Mouse (Mus musculus) midbrain, embryonic 14.5 days (tissue): ENCODE results near the gene Gm43951. TPM values are rescaled to one million over a fixed set of nuclear protein-coding genes. Genes with fewer than 3 reads are reported as not detected.

Experiments used
- ATAC-seq: fragments of 200-750 bp; cut with Nextera tagmentation; 2 replicates; pipeline ENCODE4 v1.8.0; 2017; ENCODE audit warnings: moderate number of reproducible peaks, moderate library complexity; ENCODE audit not compliant: low FRiP score, low TSS enrichment
- DNase-seq: peaks from one replicate; pipeline ENCODE4 v3.0.0-alpha.2; 2015
- H3K27ac ChIP-seq: fragments of 300-500 bp; sonication (generic); replicated peaks from 2 replicates; pipeline ENCODE4 v1.5.1; 2014; ENCODE audit warnings: mild to moderate bottlenecking, low read depth, low read length, moderate library complexity
- H3K27me3 ChIP-seq: fragments of 300-500 bp; sonication (generic); 2 replicates; pipeline ENCODE4 v1.6.1; 2014; ENCODE audit warnings: low read length, control low read depth, mixed read lengths; ENCODE audit not compliant: control insufficient read depth, insufficient read depth
- H3K36me3 ChIP-seq: fragments of 300-500 bp; sonication (generic); 2 replicates; pipeline ENCODE4 v1.6.1; 2014; ENCODE audit warnings: low read length, control low read depth; ENCODE audit not compliant: control insufficient read depth, insufficient read depth
- H3K4me1 ChIP-seq: fragments of 300-500 bp; sonication (generic); 2 replicates; pipeline ENCODE4 v1.6.1; 2014; ENCODE audit warnings: mild to moderate bottlenecking, antibody characterized with exemption, low read length, control low read depth; ENCODE audit not compliant: control insufficient read depth, insufficient read depth
- H3K4me2 ChIP-seq: fragments of 300-500 bp; sonication (generic); 2 replicates; pipeline ENCODE4 v1.6.1; 2014; ENCODE audit warnings: mild to moderate bottlenecking, low read length, moderate library complexity
- H3K4me3 ChIP-seq: fragments of 300-500 bp; sonication (generic); replicated peaks from 2 replicates; pipeline ENCODE4 v1.5.1; 2014; ENCODE audit warnings: low read depth, low read length
- H3K9ac ChIP-seq: fragments of 300-500 bp; sonication (generic); replicated peaks from 2 replicates; pipeline ENCODE4 v1.6.1; 2014; ENCODE audit warnings: mild to moderate bottlenecking, low read length, moderate library complexity
- H3K9me3 ChIP-seq: fragments of 300-500 bp; sonication (generic); 2 replicates; pipeline ENCODE4 v1.6.1; 2016; ENCODE audit warnings: low read length, control low read depth, mixed read lengths; ENCODE audit not compliant: control insufficient read depth
- WGBS: fragments of 180-500 bp; shearing (Covaris S2); extraction: QIAGEN DNeasy Blood & Tissue Kit; methylation state at CpG from one replicate; pipeline ENCODE4 v1.1.7; 2014; 5-methylcytosine and 5-hydroxymethylcytosine counted together
- polyA plus RNA-seq: library from polyadenylated mRNA; unstranded; fragments of >200 nt; fragmentation: Nextera tagmentation; extraction: Ambion mirVana; gene quantifications from 2 replicates; pipeline ENCODE4 v1.2.1, GENCODE M21; 2014

The Gm43951 gene
- polyA plus RNA-seq, 1 experiment from 2014 or later = 0.12 TPM

DNA sequence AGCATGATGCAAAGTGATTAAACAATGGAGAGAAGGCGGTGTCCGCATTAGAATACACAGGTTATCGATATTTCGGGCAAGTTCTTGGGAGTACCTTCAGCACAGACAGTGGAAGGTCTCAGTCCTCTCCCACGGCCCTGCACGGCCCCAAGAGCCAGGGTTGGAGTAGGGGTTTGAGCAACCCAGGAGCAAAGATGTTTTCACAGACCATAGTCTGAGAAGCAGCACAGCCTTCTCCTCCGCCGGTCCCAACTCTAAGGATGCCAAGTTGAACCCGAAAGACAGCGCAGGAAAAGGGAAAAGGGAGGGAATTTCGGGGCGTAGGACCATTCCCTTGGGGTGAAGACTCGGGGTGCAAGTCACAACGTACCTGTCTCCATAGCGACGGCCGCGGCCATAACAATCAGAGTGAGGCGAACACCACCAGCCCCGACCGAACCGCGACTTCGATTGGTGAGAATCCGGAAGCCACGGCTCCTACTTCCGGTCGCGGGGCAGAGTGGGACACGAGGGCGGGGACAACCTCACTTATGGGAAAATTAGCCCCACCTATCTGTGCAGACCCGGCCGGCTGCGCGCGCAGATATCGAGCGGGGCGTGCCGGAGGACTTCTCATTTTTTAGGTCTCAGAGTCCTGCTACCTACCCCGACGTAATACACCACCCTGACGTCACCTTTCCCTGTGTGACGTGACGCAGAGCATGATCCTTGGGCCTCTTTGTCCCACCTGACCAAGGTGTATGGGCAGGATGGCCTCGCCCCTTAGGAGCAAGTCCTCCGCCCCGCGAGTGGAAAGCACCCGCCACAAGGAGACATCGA lies 8.2 kb upstream of the Gm43951 start:
- Histone ChIP-seq H3K9me3 (no peaks in the 10 kb centered on the region), H3K27me3 (no peaks in the 10 kb centered on the region), H3K9ac (peak overlapping the region; percentile 69), H3K4me1 (peaks cover 22% of the 10 kb centered on the region), H3K36me3 (peaks cover 28% of the 10 kb centered on the region), H3K27ac (peak overlapping the region; percentile 84), H3K4me3 (peak overlapping the region; percentile 84), H3K4me2 (peak overlapping the region; percentile 72)
- under 1% methylated on average over 51 of the region's 51 CpGs for WGBS
- DNase-seq (peak; percentile 99), ATAC-seq (peak; percentile 95)

GRCm38 (mm10) chr11:72207834-72208377 lies 1.3 kb upstream of the Gm43951 start:
- DNase-seq (no peak), ATAC-seq (no peak)
- Histone ChIP-seq H3K4me2 (peak overlapping the region; percentile 88), H3K9me3 (no peaks in the 10 kb centered on the region), H3K36me3 (peaks cover 30% of the 10 kb centered on the region), H3K4me1 (peaks cover 24% of the 10 kb centered on the region), H3K4me3 (peak overlapping the region; percentile 81), H3K27ac (peak overlapping the region; percentile 83), H3K9ac (peak overlapping the region; percentile 86), H3K27me3 (no peaks in the 10 kb centered on the region)
- WGBS = 24% methylated on average over 17 of the region's 17 CpGs

DNA sequence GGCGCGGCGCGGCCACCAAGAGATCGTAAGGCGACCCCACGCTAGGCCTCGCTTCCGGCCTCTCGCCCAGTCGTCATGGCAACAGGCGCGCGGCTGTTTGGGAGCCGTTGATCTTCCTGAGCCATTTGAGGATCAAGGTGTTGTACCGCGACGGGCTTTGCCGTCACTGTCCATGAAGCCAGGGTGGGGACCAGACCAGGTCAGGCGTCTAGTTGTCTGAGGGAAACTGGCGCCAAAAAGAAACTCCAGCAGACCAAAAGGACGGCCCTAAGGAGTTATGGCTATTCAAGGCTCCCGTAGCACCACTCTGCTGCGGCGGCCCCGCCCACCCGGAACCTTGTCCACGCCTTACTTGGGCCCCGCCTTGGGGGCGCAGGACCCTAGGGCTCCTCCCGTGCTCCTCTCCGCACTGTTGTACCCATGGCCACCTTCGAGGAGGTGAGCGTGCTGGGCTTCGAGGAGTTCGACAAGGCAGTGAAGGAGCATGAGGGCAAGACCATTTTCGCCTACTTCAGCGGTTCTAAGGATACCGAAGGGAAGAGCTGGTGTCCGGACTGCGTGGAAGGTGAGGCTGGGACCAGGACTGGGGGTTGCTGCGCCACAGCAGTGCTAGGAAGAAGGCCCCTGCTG lies 679 bp upstream of the Gm43951 start, which contains the start of the genes 4933427D14Rik and Txndc17:
Gene 4933427D14Rik (minus strand): TSS at position 256 of the 630 bp plus-strand sequence.
Gene Txndc17 (plus strand): TSS at position 344 of the 630 bp plus-strand sequence.
- H3K9ac ChIP-seq = peak within 1 kb of the TSS; percentile 86
- ATAC-seq (peak; percentile 89), DNase-seq (peak; percentile 91)
- H3K36me3 ChIP-seq = peaks cover 30% of the 10 kb centered on the region
- H3K27ac ChIP-seq = peak within 1 kb of the TSS; percentile 83
- H3K4me1 ChIP-seq = peaks cover 24% of the 10 kb centered on the region
- no peaks in the 10 kb centered on the region for H3K27me3 ChIP-seq
- H3K4me2 ChIP-seq = peak within 1 kb of the TSS; percentile 88
- peak within 1 kb of the TSS; percentile 81 for H3K4me3 ChIP-seq
- H3K9me3 ChIP-seq = no peaks in the 10 kb centered on the region
- under 1% methylated on average over 42 of the region's 42 CpGs for WGBS

DNA sequence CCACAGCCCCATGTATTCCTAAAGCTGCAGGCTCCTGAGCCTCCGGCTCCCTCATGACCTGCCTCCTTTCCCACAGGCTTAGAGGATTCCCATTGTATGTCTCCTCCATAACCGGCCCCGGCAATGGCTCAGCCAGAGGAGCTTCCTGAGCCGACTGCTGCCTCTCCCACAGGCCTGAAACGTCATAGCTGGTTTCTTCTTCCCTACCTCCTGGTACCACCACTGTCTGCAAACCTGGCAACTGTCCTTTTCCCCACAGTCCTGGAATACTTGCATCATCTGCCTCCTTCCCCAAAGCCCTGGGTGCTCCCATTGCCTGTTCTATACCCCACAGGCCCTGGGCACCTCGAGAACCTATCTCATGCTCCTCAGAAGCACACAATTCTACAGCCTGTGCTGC lies 1.4 kb downstream of the Gm43951 start:
- no peak for ATAC-seq
- H3K9ac ChIP-seq = peak overlapping the region; percentile 86
- WGBS = 74% methylated on average over 6 of the region's 6 CpGs

GRCm38 (mm10) chr11:72203440-72203839 lies 3.2 kb downstream of the Gm43951 start:
- H3K9ac ChIP-seq = no peak overlapping the region
- peaks cover 24% of the 10 kb centered on the region for H3K36me3 ChIP-seq
- ATAC-seq (no peak), DNase-seq (no peak)
- peaks cover 24% of the 10 kb centered on the region for H3K4me1 ChIP-seq
- 25% methylated on average over 1 of the region's 1 CpGs for WGBS
- H3K9me3 ChIP-seq = no peaks in the 10 kb centered on the region
- H3K4me3 ChIP-seq = no peak overlapping the region
- H3K4me2 ChIP-seq = no peak overlapping the region
- H3K27me3 ChIP-seq = no peaks in the 10 kb centered on the region
- no peak overlapping the region for H3K27ac ChIP-seq

More for the DNA sequence above, 1.4 kb downstream of the Gm43951 start:
- H3K4me3 ChIP-seq = peak overlapping the region; percentile 81
- DNase-seq = no peak
- no peak overlapping the region for H3K27ac ChIP-seq
- H3K4me1 ChIP-seq = peaks cover 24% of the 10 kb centered on the region
- H3K36me3 ChIP-seq = peaks cover 24% of the 10 kb centered on the region
- H3K4me2 ChIP-seq = peak overlapping the region; percentile 88
- H3K9me3 ChIP-seq = no peaks in the 10 kb centered on the region
- H3K27me3 ChIP-seq = no peaks in the 10 kb centered on the region

- peaks cover 63% of the 10 kb centered on the region for H3K36me3 ChIP-seq
- ATAC-seq (no peak), DNase-seq (no peak)
- H3K4me3 ChIP-seq = no peak overlapping the region
- H3K4me1 ChIP-seq = no peaks in the 10 kb centered on the region
- 93% methylated on average over 8 of the region's 8 CpGs for WGBS
- H3K9me3 ChIP-seq = no peaks in the 10 kb centered on the region
- no peaks in the 10 kb centered on the region for H3K27me3 ChIP-seq
- H3K9ac ChIP-seq = no peak overlapping the region
- no peak overlapping the region for H3K27ac ChIP-seq
- no peak overlapping the region for H3K4me2 ChIP-seq
Observed at GRCm38 (mm10) chr11:72196506-72196905, 10.1 kb downstream of the Gm43951 start.

- Histone ChIP-seq H3K4me3 (no peak overlapping the region), H3K9me3 (no peaks in the 10 kb centered on the region), H3K27me3 (no peaks in the 10 kb centered on the region), H3K36me3 (peaks cover 75% of the 10 kb centered on the region), H3K27ac (no peak overlapping the region), H3K9ac (no peak overlapping the region), H3K4me1 (no peaks in the 10 kb centered on the region), H3K4me2 (no peak overlapping the region)
- WGBS = 96% methylated on average over 2 of the region's 2 CpGs
- DNase-seq (no peak), ATAC-seq (no peak)
Observed at GRCm38 (mm10) chr11:72194259-72194658, 12.4 kb downstream of the Gm43951 start.

GRCm38 (mm10) chr11:72190857-72191256 lies 15.8 kb downstream of the Gm43951 start:
- no peak overlapping the region for H3K4me3 ChIP-seq
- H3K4me2 ChIP-seq = no peak overlapping the region
- H3K9me3 ChIP-seq = no peaks in the 10 kb centered on the region
- no peak overlapping the region for H3K27ac ChIP-seq
- no peaks in the 10 kb centered on the region for H3K4me1 ChIP-seq
- no peaks in the 10 kb centered on the region for H3K27me3 ChIP-seq
- no peak for DNase-seq
- 74% methylated on average over 1 of the region's 1 CpGs for WGBS
- no peak overlapping the region for H3K9ac ChIP-seq
- peaks cover 68% of the 10 kb centered on the region for H3K36me3 ChIP-seq
- no peak for ATAC-seq
